Mouse (Mus musculus) heart, adult 18-20 months (tissue): Measurements from ENCODE around the gene Sdccag8. TPM values are rescaled to one million over a fixed set of nuclear protein-coding genes. Genes with fewer than 3 reads are reported as not detected.
"Not testable (repeated sequence)": the region's sequence is repeated elsewhere in the genome, so short reads cannot be mapped to it uniquely, and the experiment has no call there.

Experiments used
- DNase-seq, 2 experiments: peaks; one replicate each; pipeline ENCODE4 v3.0.0; 2021 to 2022; ENCODE audit warnings: mixed read lengths in 1 of 2
- total RNA-seq, 2 experiments: library from RNA; stranded (reverse); gene quantifications; 2 replicates each; pipeline ENCODE4 v1.2.3; 2021

Sdccag8 gene
- total RNA-seq, 2 experiments from 2014 or later, result 3.0 to 4.3 TPM

- peak; percentile 36 to 61 for DNase-seq
These were observed 63.3 kb downstream of the Sdccag8 start for GRCm38 (mm10) chr1:176877756-176878155.

GRCm38 (mm10) chr1:176879005-176879404, 64.5 kb downstream of the Sdccag8 start:
- DNase-seq, result no peak

- DNase-seq, result no peak
These were observed 65.2 kb downstream of the Sdccag8 start for GRCm38 (mm10) chr1:176879614-176880013.

- DNase-seq, result no peak
These were observed 65.6 kb downstream of the Sdccag8 start for GRCm38 (mm10) chr1:176880101-176880500.

- DNase-seq, result no peak
These were observed 66.5 kb downstream of the Sdccag8 start for GRCm38 (mm10) chr1:176880943-176881342.

- DNase-seq, result no peak
These were observed 70.9 kb downstream of the Sdccag8 start for GRCm38 (mm10) chr1:176885207-176885933.

GRCm38 (mm10) chr1:176886002-176886401, 71.5 kb downstream of the Sdccag8 start:
- DNase-seq, result no peak

GRCm38 (mm10) chr1:176903741-176904140, 89.3 kb downstream of the Sdccag8 start:
- DNase-seq, result no peak

- peak in 1 of 2 experiments; percentile 29 for DNase-seq
These were observed 101.5 kb downstream of the Sdccag8 start for GRCm38 (mm10) chr1:176915946-176916345.

- no peak for DNase-seq
These were observed 105.0 kb downstream of the Sdccag8 start for GRCm38 (mm10) chr1:176919486-176919885.

GRCm38 (mm10) chr1:176922842-176923241, 108.4 kb downstream of the Sdccag8 start:
- no peak for DNase-seq

- DNase-seq, result no peak
These were observed 111.5 kb downstream of the Sdccag8 start for GRCm38 (mm10) chr1:176926009-176926408.

- no peak for DNase-seq
These were observed 112.9 kb downstream of the Sdccag8 start for GRCm38 (mm10) chr1:176927312-176927711.

- no peak for DNase-seq
These were observed 115.2 kb downstream of the Sdccag8 start for GRCm38 (mm10) chr1:176929710-176930109.

GRCm38 (mm10) chr1:176930574-176930973, 116.1 kb downstream of the Sdccag8 start:
- no peak for DNase-seq

- no peak for DNase-seq
These were observed 116.6 kb downstream of the Sdccag8 start for GRCm38 (mm10) chr1:176930981-176931500.

GRCm38 (mm10) chr1:176931511-176931910, 117.1 kb downstream of the Sdccag8 start:
- DNase-seq, result no peak

- DNase-seq, result no peak
These were observed 118.0 kb downstream of the Sdccag8 start for GRCm38 (mm10) chr1:176932320-176932950.

GRCm38 (mm10) chr1:176933319-176933718, 118.9 kb downstream of the Sdccag8 start:
- no peak for DNase-seq

- no peak for DNase-seq
These were observed 119.7 kb downstream of the Sdccag8 start for GRCm38 (mm10) chr1:176934043-176934762.

- no peak for DNase-seq
These were observed 125.5 kb downstream of the Sdccag8 start for GRCm38 (mm10) chr1:176939901-176940341.

- DNase-seq, result not testable (repeated sequence)
These were observed 127.0 kb downstream of the Sdccag8 start for GRCm38 (mm10) chr1:176941286-176941990.
